Mouse (Mus musculus) heart, adult 18-20 months (tissue): Measurements from ENCODE around the gene Cnpy4. TPM values are rescaled to one million over a fixed set of nuclear protein-coding genes. Genes with fewer than 3 reads are reported as not detected.

ENCODE experiments used
- DNase-seq, 2 experiments: peaks; one replicate each; pipeline ENCODE4 v3.0.0; 2021 to 2022; ENCODE audit warnings: mixed read lengths in 1 of 2
- long read RNA-seq, 2 experiments: library from polyadenylated mRNA; stranded (forward); transcript quantifications; one replicate each; pipeline ENCODE4 v2.0.0; 2021
- total RNA-seq, 2 experiments: library from RNA; stranded (reverse); gene quantifications; 2 replicates each; pipeline ENCODE4 v1.2.3; 2021

The Cnpy4 gene
- total RNA-seq: 1 to 10 TPM; 6.3 to 6.9 TPM
- long read RNA-seq, experiment 1, partial matches to known transcripts: 0 of 5 reads
- long read RNA-seq, experiment 1, other reads (novel, unspliced or antisense): 1 of 5 reads
- long read RNA-seq, experiment 2: 0 reads

- peak; percentile 90 to 93 for DNase-seq
Observed at GRCm38 (mm10) chr5:138186950-138187638, at the start of gene Cnpy4, which contains the start of gene Taf6. Gene Cnpy4 (plus strand): TSS chr5:138187485. Gene Taf6 (minus strand): TSS chr5:138187451.

- peak; percentile 9 to 47 for DNase-seq
Observed at GRCm38 (mm10) chr5:138137935-138138549, 49.2 kb upstream of the Cnpy4 start.

- no peak for DNase-seq
Observed at GRCm38 (mm10) chr5:138138585-138138984, 48.7 kb upstream of the Cnpy4 start.

- DNase-seq: no peak
Observed at GRCm38 (mm10) chr5:138154390-138154789, 32.9 kb upstream of the Cnpy4 start.

- peak; percentile 92 to 95 for DNase-seq
Observed at GRCm38 (mm10) chr5:138155443-138155976, 31.8 kb upstream of the Cnpy4 start, which contains the start of gene Zfp113. Gene Zfp113 (minus strand): TSS chr5:138155744.

GRCm38 (mm10) chr5:138160224-138160762 is 27.0 kb upstream of the Cnpy4 start:
- no peak for DNase-seq

- peak; percentile 96 to 98 for DNase-seq
Observed at GRCm38 (mm10) chr5:138160842-138161665, 26.2 kb upstream of the Cnpy4 start, which contains the start of gene Cops6. Gene Cops6 (plus strand): TSS chr5:138161071.

GRCm38 (mm10) chr5:138163046-138163445 is 24.2 kb upstream of the Cnpy4 start:
- DNase-seq: no peak

GRCm38 (mm10) chr5:138163610-138164009 is 23.7 kb upstream of the Cnpy4 start:
- no peak for DNase-seq

- no peak for DNase-seq
Observed at GRCm38 (mm10) chr5:138165594-138165993, 21.7 kb upstream of the Cnpy4 start.

- peak; percentile 97 to 98 for DNase-seq
Observed at GRCm38 (mm10) chr5:138170936-138171561, 16.2 kb upstream of the Cnpy4 start.

GRCm38 (mm10) chr5:138171695-138172491 is 15.4 kb upstream of the Cnpy4 start, which contains the start of the genes Ap4m1 and Mcm7:
Gene Ap4m1 (plus strand): TSS chr5:138172002.
Gene Mcm7 (minus strand): TSS chr5:138172422.
- peak; percentile 99 to 100 for DNase-seq

GRCm38 (mm10) chr5:138173217-138173616 is 14.1 kb upstream of the Cnpy4 start:
- DNase-seq: no peak

- DNase-seq: peak; percentile 87 to 89
Observed at GRCm38 (mm10) chr5:138187661-138188306, 499 bp downstream of the Cnpy4 start.

GRCm38 (mm10) chr5:138193771-138194727 is 6.8 kb downstream of the Cnpy4 start, which contains the start of gene Mblac1:
Gene Mblac1 (plus strand): TSS chr5:138194314.
- peak; percentile 90 to 94 for DNase-seq

- peak; percentile 31 to 58 for DNase-seq
Observed at GRCm38 (mm10) chr5:138194755-138195345, 7.6 kb downstream of the Cnpy4 start.

- no peak for DNase-seq
Observed at GRCm38 (mm10) chr5:138195463-138195862, 8.2 kb downstream of the Cnpy4 start.

GRCm38 (mm10) chr5:138199576-138199975 is 12.3 kb downstream of the Cnpy4 start:
- no peak for DNase-seq
